Mouse (Mus musculus): ENCODE results near the gene Atrn.

- TF ChIP-seq CTCF (conservative IDR thresholded peaks at IDR 0.05; ENCODE audit: low read length) (no peak), POU5F1 (IDR thresholded peaks at IDR 0.05; ENCODE audit: borderline replicate concordance, low read length) (no peak)
Measured at GRCm38 (mm10) chr2:131044354-131044852, 138.1 kb downstream of the Atrn start.

Data from E14TG2a.4 (cell line).